Mouse (Mus musculus): ENCODE data around the gene Dvl3. TPM values are rescaled to one million over a fixed set of nuclear protein-coding genes. Genes with fewer than 3 reads are reported as not detected.

Dvl3 gene
- polyA plus RNA-seq, 1 experiment from 2014 or later = 28.5 TPM

GRCm38 (mm10) chr16:20565075-20565474 is 48.3 kb downstream of the Dvl3 start:
- no peaks in the 10 kb centered on the region for H3K27me3 ChIP-seq (ENCODE audit: low read depth, poor library complexity, severe bottlenecking)
- no peak for DNase-seq (ENCODE audit: low spot score)
- H3K4me3 ChIP-seq = no peak overlapping the region
- WGBS = 65% methylated on average over 1 of the region's 1 CpGs
- no peaks in the 10 kb centered on the region for H3K9me3 ChIP-seq (replicated peaks)
- H3K36me3 ChIP-seq = peaks cover 33% of the 10 kb centered on the region
- no peaks in the 10 kb centered on the region for H3K4me1 ChIP-seq
- H3K27ac ChIP-seq (replicated peaks) = no peak overlapping the region

Other genes starting within 250 kb of the Dvl3 start
- gene Parl, start 214.6 kb upstream of the Dvl3 start, polyA plus RNA-seq (2016; fragmentation: Nextera tagmentation; extraction: Ambion mirVana) = 135 TPM in 2 replicates
- gene Cyp2ab1, start 191.6 kb upstream of the Dvl3 start, polyA plus RNA-seq (2016; fragmentation: Nextera tagmentation; extraction: Ambion mirVana) = not detected in 2 replicates
- 56.1 and 72.8 TPM in 2 replicates for gene Abcc5, start 90.6 kb upstream of the Dvl3 start, polyA plus RNA-seq (2016; fragmentation: Nextera tagmentation; extraction: Ambion mirVana)
- 151 TPM in 2 replicates for gene Eif2b5, start 18.2 kb upstream of the Dvl3 start, polyA plus RNA-seq (2016; fragmentation: Nextera tagmentation; extraction: Ambion mirVana)
- gene Ap2m1, start 18.5 kb downstream of the Dvl3 start, polyA plus RNA-seq (2016; fragmentation: Nextera tagmentation; extraction: Ambion mirVana) = 711 and 831 TPM in 2 replicates
- 58.9 and 62.2 TPM in 2 replicates for gene Abcf3, start 31.6 kb downstream of the Dvl3 start, polyA plus RNA-seq (2016; fragmentation: Nextera tagmentation; extraction: Ambion mirVana)
- gene Vwa5b2, start 72.5 kb downstream of the Dvl3 start, polyA plus RNA-seq (2016; fragmentation: Nextera tagmentation; extraction: Ambion mirVana) = 1.7 and 4.5 TPM in 2 replicates
- 36.0 and 42.1 TPM in 2 replicates for gene Eef1akmt4, start 94.6 kb downstream of the Dvl3 start, polyA plus RNA-seq (2016; fragmentation: Nextera tagmentation; extraction: Ambion mirVana)
- gene Gm49333, start 94.6 kb downstream of the Dvl3 start, polyA plus RNA-seq (2016; fragmentation: Nextera tagmentation; extraction: Ambion mirVana) = not detected in 2 replicates
- 59.4 and 61.1 TPM in 2 replicates for gene Alg3, start 94.8 kb downstream of the Dvl3 start, polyA plus RNA-seq (2016; fragmentation: Nextera tagmentation; extraction: Ambion mirVana)
- gene Camk2n2, start 104.3 kb downstream of the Dvl3 start, polyA plus RNA-seq (2016; fragmentation: Nextera tagmentation; extraction: Ambion mirVana) = 3.1 and 3.3 TPM in 2 replicates
- 5.0 and 6.5 TPM in 2 replicates for gene Ece2, start 112.8 kb downstream of the Dvl3 start, polyA plus RNA-seq (2016; fragmentation: Nextera tagmentation; extraction: Ambion mirVana)
- 527 and 536 TPM in 2 replicates for gene Psmd2, start 134.7 kb downstream of the Dvl3 start, polyA plus RNA-seq (2016; fragmentation: Nextera tagmentation; extraction: Ambion mirVana)
- 216 and 221 TPM in 2 replicates for gene Eif4g1, start 151.3 kb downstream of the Dvl3 start, polyA plus RNA-seq (2016; fragmentation: Nextera tagmentation; extraction: Ambion mirVana)
- gene Fam131a, start 176.3 kb downstream of the Dvl3 start, polyA plus RNA-seq (2016; fragmentation: Nextera tagmentation; extraction: Ambion mirVana) = 8.8 and 11.3 TPM in 2 replicates
- 136 and 148 TPM in 2 replicates for gene Polr2h, start 200.7 kb downstream of the Dvl3 start, polyA plus RNA-seq (2016; fragmentation: Nextera tagmentation; extraction: Ambion mirVana)
- 12.8 and 16.8 TPM in 2 replicates for gene Clcn2, start 200.8 kb downstream of the Dvl3 start, polyA plus RNA-seq (2016; fragmentation: Nextera tagmentation; extraction: Ambion mirVana)
- gene Chrd, start 216.1 kb downstream of the Dvl3 start, polyA plus RNA-seq (2016; fragmentation: Nextera tagmentation; extraction: Ambion mirVana) = 1.5 and 2.0 TPM in 2 replicates
- gene Thpo, start 217.5 kb downstream of the Dvl3 start, polyA plus RNA-seq (2016; fragmentation: Nextera tagmentation; extraction: Ambion mirVana) = 0.37 and 0.56 TPM in 2 replicates

All from midbrain, embryonic 10.5 days (tissue).